Mouse (Mus musculus): ENCODE results near the gene Olfr974. TPM values are rescaled to one million over a fixed set of nuclear protein-coding genes. Genes with fewer than 3 reads are reported as not detected.
"Not testable (repeated sequence)": the region's sequence is repeated elsewhere in the genome, so short reads cannot be mapped to it uniquely, and the experiment has no call there.

Gene Olfr974
- not detected in 2 replicates for polyA plus RNA-seq (2015; fragmentation: Nextera tagmentation; extraction: Ambion mirVana)

GRCm38 (mm10) chr9:39937201-39937600, at the start of gene Olfr974:
TSS of gene Olfr974 (plus strand) at chr9:39937501.
- H3K4me3 ChIP-seq, result no peak within 1 kb of the TSS
- no peak within 1 kb of the TSS for H3K9ac ChIP-seq
- no peaks in the 10 kb centered on the region for H3K9me3 ChIP-seq
- H3K27ac ChIP-seq (replicated peaks), result no peak within 1 kb of the TSS
- no peak within 1 kb of the TSS for H3K4me2 ChIP-seq
- H3K36me3 ChIP-seq, result no peaks in the 10 kb centered on the region
- no peaks in the 10 kb centered on the region for H3K4me1 ChIP-seq (replicated peaks)
- H3K27me3 ChIP-seq, result no peaks in the 10 kb centered on the region
- 74% methylated on average over 1 of the region's 1 CpGs for WGBS
- no peak for ATAC-seq (ENCODE audit: low FRiP score, low read depth)

GRCm38 (mm10) chr9:39905106-39905505, 32.2 kb upstream of the Olfr974 start:
- Histone ChIP-seq H3K4me3 (no peak overlapping the region), H3K9me3 (no peaks in the 10 kb centered on the region), H3K4me1 (replicated peaks) (no peaks in the 10 kb centered on the region), H3K27ac (replicated peaks) (no peak overlapping the region), H3K9ac (no peak overlapping the region), H3K36me3 (no peaks in the 10 kb centered on the region), H3K4me2 (no peak overlapping the region), H3K27me3 (no peaks in the 10 kb centered on the region)
- ATAC-seq (ENCODE audit: low FRiP score, low read depth), result no peak
- WGBS, result 89% methylated on average over 6 of the region's 6 CpGs

GRCm38 (mm10) chr9:39907036-39907435, 30.3 kb upstream of the Olfr974 start, which contains the start of gene Olfr229:
TSS of gene Olfr229 (plus strand) at chr9:39907336.
- no peak for ATAC-seq (ENCODE audit: low FRiP score, low read depth)
- Histone ChIP-seq H3K9me3 (no peaks in the 10 kb centered on the region), H3K36me3 (no peaks in the 10 kb centered on the region), H3K4me1 (replicated peaks) (no peaks in the 10 kb centered on the region), H3K4me3 (no peak within 1 kb of the TSS), H3K27me3 (no peaks in the 10 kb centered on the region), H3K9ac (no peak within 1 kb of the TSS), H3K27ac (replicated peaks) (no peak within 1 kb of the TSS), H3K4me2 (no peak within 1 kb of the TSS)
- WGBS, result 79% methylated on average over 2 of the region's 2 CpGs

GRCm38 (mm10) chr9:39909939-39910338, 27.4 kb upstream of the Olfr974 start:
- WGBS, result 87% methylated on average over 3 of the region's 3 CpGs
- Histone ChIP-seq H3K4me1 (replicated peaks) (no peaks in the 10 kb centered on the region), H3K9me3 (no peaks in the 10 kb centered on the region), H3K27me3 (no peaks in the 10 kb centered on the region), H3K4me3 (no peak overlapping the region), H3K27ac (replicated peaks) (no peak overlapping the region), H3K4me2 (no peak overlapping the region), H3K9ac (no peak overlapping the region), H3K36me3 (no peaks in the 10 kb centered on the region)
- ATAC-seq (ENCODE audit: low FRiP score, low read depth), result no peak

GRCm38 (mm10) chr9:39927975-39928836, 9.1 kb upstream of the Olfr974 start:
- not testable (repeated sequence) for H3K4me2 ChIP-seq; H3K9ac ChIP-seq; H3K36me3 ChIP-seq; H3K27me3 ChIP-seq; H3K9me3 ChIP-seq; H3K27ac ChIP-seq (replicated peaks); H3K4me3 ChIP-seq; H3K4me1 ChIP-seq (replicated peaks)
- peak; percentile 89 for ATAC-seq (ENCODE audit: low FRiP score, low read depth)
- WGBS, result no CpG with 5 or more reads among the region's 4 CpGs

GRCm38 (mm10) chr9:39928837-39929236, 8.5 kb upstream of the Olfr974 start:
- 41% methylated on average over 1 of the region's 1 CpGs for WGBS

GRCm38 (mm10) chr9:39951946-39952345, 14.6 kb downstream of the Olfr974 start, which contains the start of gene Olfr975:
TSS of gene Olfr975 (minus strand) at chr9:39952046.
- Histone ChIP-seq H3K4me1 (replicated peaks) (no peaks in the 10 kb centered on the region), H3K9me3 (no peaks in the 10 kb centered on the region), H3K27ac (replicated peaks) (no peak within 1 kb of the TSS), H3K9ac (no peak within 1 kb of the TSS), H3K4me3 (no peak within 1 kb of the TSS), H3K4me2 (no peak within 1 kb of the TSS), H3K27me3 (no peaks in the 10 kb centered on the region), H3K36me3 (no peaks in the 10 kb centered on the region)
- ATAC-seq (ENCODE audit: low FRiP score, low read depth), result no peak
- WGBS, result 64% methylated on average over 1 of the region's 1 CpGs

More at GRCm38 (mm10) chr9:39928837-39929236, 8.5 kb upstream of the Olfr974 start:
- not testable (repeated sequence) for H3K9ac ChIP-seq; H3K4me2 ChIP-seq; H3K4me3 ChIP-seq; H3K36me3 ChIP-seq; H3K27ac ChIP-seq (replicated peaks); H3K4me1 ChIP-seq (replicated peaks); ATAC-seq (ENCODE audit: low FRiP score, low read depth); H3K27me3 ChIP-seq; H3K9me3 ChIP-seq

- not testable (repeated sequence) for H3K27me3 ChIP-seq; H3K4me3 ChIP-seq; H3K9ac ChIP-seq; H3K27ac ChIP-seq (replicated peaks); H3K9me3 ChIP-seq; H3K36me3 ChIP-seq; H3K4me2 ChIP-seq; H3K4me1 ChIP-seq (replicated peaks); ATAC-seq (ENCODE audit: low FRiP score, low read depth)
- WGBS, result 90% methylated on average over 8 of the region's 9 CpGs
Measured at GRCm38 (mm10) chr9:39961033-39961432, 23.7 kb downstream of the Olfr974 start, which contains the start of gene Olfr976. TSS of gene Olfr976 (minus strand) at chr9:39961133.

GRCm38 (mm10) chr9:39976581-39977145, 39.4 kb downstream of the Olfr974 start:
- WGBS, result 93% methylated on average over 1 of the region's 1 CpGs
- not testable (repeated sequence) for H3K36me3 ChIP-seq; ATAC-seq (ENCODE audit: low FRiP score, low read depth); H3K4me2 ChIP-seq; H3K27ac ChIP-seq (replicated peaks); H3K4me3 ChIP-seq; H3K9ac ChIP-seq; H3K27me3 ChIP-seq; H3K4me1 ChIP-seq (replicated peaks); H3K9me3 ChIP-seq

- Histone ChIP-seq H3K9me3 (no peaks in the 10 kb centered on the region), H3K9ac (no peak within 1 kb of the TSS), H3K27ac (replicated peaks) (no peak within 1 kb of the TSS), H3K27me3 (no peaks in the 10 kb centered on the region), H3K4me1 (replicated peaks) (no peaks in the 10 kb centered on the region), H3K4me2 (no peak within 1 kb of the TSS), H3K36me3 (no peaks in the 10 kb centered on the region), H3K4me3 (no peak within 1 kb of the TSS)
- no peak for ATAC-seq (ENCODE audit: low FRiP score, low read depth)
- WGBS, result 87% methylated on average over 2 of the region's 2 CpGs
Measured at GRCm38 (mm10) chr9:39991813-39992212, 54.5 kb downstream of the Olfr974 start, which contains the start of gene Olfr978. TSS of gene Olfr978 (plus strand) at chr9:39992113.
